Mouse (Mus musculus) ES-Bruce4 (cell line): ENCODE measurements around the gene Gzf1. TPM values are rescaled to one million over a fixed set of nuclear protein-coding genes. Genes with fewer than 3 reads are reported as not detected.

ENCODE experiments used
- H3K27ac ChIP-seq: 2 replicates; pipeline ENCODE4 v1.5.1; 2012; ENCODE audit warnings: low read length, inconsistent platforms; ENCODE audit not compliant: insufficient read depth
- H3K27me3 ChIP-seq: 2 replicates; pipeline ENCODE4 v1.6.1; 2012; ENCODE audit warnings: mild to moderate bottlenecking, low read length, inconsistent platforms; ENCODE audit not compliant: control insufficient read depth, poor library complexity, insufficient read depth, severe bottlenecking
- H3K36me3 ChIP-seq: 2 replicates; pipeline ENCODE4 v1.6.1; 2012; ENCODE audit warnings: inconsistent platforms, mild to moderate bottlenecking, low read length, moderate library complexity; ENCODE audit not compliant: control insufficient read depth, poor library complexity, insufficient read depth, severe bottlenecking
- H3K4me1 ChIP-seq: one replicate; pipeline ENCODE4 v1.8.1; 2011; ENCODE audit warnings: low read length; ENCODE audit not compliant: control insufficient read depth, insufficient read depth
- H3K4me3 ChIP-seq: 2 replicates; pipeline ENCODE4 v1.5.1; 2011; ENCODE audit warnings: low read depth, mild to moderate bottlenecking, low read length
- H3K9ac ChIP-seq: 2 replicates; pipeline ENCODE4 v1.6.1; 2012; ENCODE audit warnings: low read depth, mild to moderate bottlenecking, inconsistent platforms; ENCODE audit not compliant: poor library complexity, severe bottlenecking
- H3K9me3 ChIP-seq: replicated peaks from 2 replicates; pipeline ENCODE4 v1.6.1; 2012; ENCODE audit warnings: mild to moderate bottlenecking, low read length, inconsistent platforms; ENCODE audit not compliant: control insufficient read depth, poor library complexity, insufficient read depth, severe bottlenecking
- CTCF ChIP-seq: IDR thresholded peaks from one replicate; pipeline ENCODE4 v1.8.1; 2011; ENCODE audit warnings: low read depth, low read length
- EP300 ChIP-seq: IDR thresholded peaks from 2 replicates; pipeline ENCODE4 v1.6.1; 2011; ENCODE audit warnings: low read depth, low read length; ENCODE audit not compliant: insufficient read depth
- POLR2A ChIP-seq: IDR thresholded peaks from one replicate; pipeline ENCODE4 v1.8.1; 2011; ENCODE audit warnings: low read length; ENCODE audit not compliant: insufficient read depth
- polyA plus RNA-seq: library from polyadenylated mRNA; stranded (reverse); fragments of >200 nt; gene quantifications from 2 replicates; pipeline ENCODE4 v1.2.4, GENCODE M21; 2011; ENCODE audit warnings: low read depth; ENCODE audit not compliant: missing spikeins, insufficient read depth, insufficient read length

The Gzf1 gene
- polyA plus RNA-seq, 1 experiment = 24.8 TPM

GRCm38 (mm10) chr2:148683031-148683430 is 2.2 kb downstream of the Gzf1 start:
- TF ChIP-seq EP300 = no peak
- no peak for TF ChIP-seq CTCF
- no peak for TF ChIP-seq POLR2A
- H3K27ac ChIP-seq = no peak overlapping the region
- H3K36me3 ChIP-seq = peaks cover 13% of the 10 kb centered on the region
- no peaks in the 10 kb centered on the region for H3K9me3 ChIP-seq
- no peaks in the 10 kb centered on the region for H3K4me1 ChIP-seq
- H3K27me3 ChIP-seq = no peaks in the 10 kb centered on the region
- no peak overlapping the region for H3K9ac ChIP-seq
- H3K4me3 ChIP-seq = no peak overlapping the region

- no peak overlapping the region for H3K4me3 ChIP-seq
- H3K27ac ChIP-seq = no peak overlapping the region
- H3K9me3 ChIP-seq = no peaks in the 10 kb centered on the region
- H3K4me1 ChIP-seq = no peaks in the 10 kb centered on the region
- TF ChIP-seq POLR2A = no peak
- no peak for TF ChIP-seq EP300
- no peak for TF ChIP-seq CTCF
- no peaks in the 10 kb centered on the region for H3K27me3 ChIP-seq
- H3K36me3 ChIP-seq = peaks cover 16% of the 10 kb centered on the region
- no peak overlapping the region for H3K9ac ChIP-seq
Observed at GRCm38 (mm10) chr2:148684972-148685371, 4.1 kb downstream of the Gzf1 start.

- no peak overlapping the region for H3K9ac ChIP-seq
- no peaks in the 10 kb centered on the region for H3K27me3 ChIP-seq
- TF ChIP-seq CTCF (no peak), POLR2A (no peak), EP300 (no peak)
- H3K27ac ChIP-seq = no peak overlapping the region
- no peaks in the 10 kb centered on the region for H3K9me3 ChIP-seq
- peaks cover 22% of the 10 kb centered on the region for H3K36me3 ChIP-seq
- H3K4me3 ChIP-seq = no peak overlapping the region
- no peaks in the 10 kb centered on the region for H3K4me1 ChIP-seq
Observed at GRCm38 (mm10) chr2:148685709-148686108, 4.9 kb downstream of the Gzf1 start.

- Histone ChIP-seq H3K4me1 (no peaks in the 10 kb centered on the region), H3K9ac (no peak overlapping the region), H3K36me3 (peaks cover 30% of the 10 kb centered on the region), H3K9me3 (no peaks in the 10 kb centered on the region), H3K4me3 (no peak overlapping the region), H3K27me3 (no peaks in the 10 kb centered on the region), H3K27ac (no peak overlapping the region)
- TF ChIP-seq CTCF = no peak
- no peak for TF ChIP-seq POLR2A
Observed at GRCm38 (mm10) chr2:148686862-148687261, 6.0 kb downstream of the Gzf1 start.

GRCm38 (mm10) chr2:148687971-148688370 is 7.1 kb downstream of the Gzf1 start:
- Histone ChIP-seq H3K27me3 (no peaks in the 10 kb centered on the region), H3K36me3 (peaks cover 35% of the 10 kb centered on the region), H3K4me3 (no peak overlapping the region), H3K9me3 (no peaks in the 10 kb centered on the region), H3K27ac (no peak overlapping the region), H3K4me1 (no peaks in the 10 kb centered on the region), H3K9ac (no peak overlapping the region)
- TF ChIP-seq POLR2A = no peak

- Histone ChIP-seq H3K4me3 (no peak overlapping the region), H3K4me1 (no peaks in the 10 kb centered on the region), H3K9me3 (no peaks in the 10 kb centered on the region), H3K27me3 (no peaks in the 10 kb centered on the region), H3K27ac (no peak overlapping the region), H3K36me3 (peaks cover 30% of the 10 kb centered on the region), H3K9ac (no peak overlapping the region)
- TF ChIP-seq EP300 (no peak), POLR2A (no peak), CTCF (no peak)
Observed at GRCm38 (mm10) chr2:148689444-148690140, 8.8 kb downstream of the Gzf1 start.
